ENCODE assay signal across 15 mouse cellular contexts in genomic region chr3:118472215-118472799, GRCm38 (mm10).
"Had no signal": no experiment of that assay in that cellular context is flagged by ENCODE, and none has a peak within 500 bp of the region (broad histone marks: within the 10 kb centered on the region; RNA-seq: fewer than 3 reads in every experiment).

No protein-coding gene starts in this region.

- H3K27ac ChIP-seq: left cerebral cortex, adult 2 months; limb, embryonic 15.5 days; liver, embryonic 13.5 days; lung, embryonic 15.5 days; macrophage; midbrain, embryonic 10.5 days; stomach, embryonic 15.5 days had no signal

- ATAC-seq: intestine, postnatal 0 days; liver, postnatal 0 days; midbrain, embryonic 16.5 days had no signal

- H3K9ac ChIP-seq: limb, embryonic 15.5 days; liver, embryonic 13.5 days; liver, postnatal 0 days; lung, embryonic 15.5 days; stomach, embryonic 15.5 days had no signal

- DNase-seq: kidney, adult 8-10 months; kidney, postnatal 25 days; liver, embryonic 13.5 days; liver, postnatal 0 days; lung, postnatal 14 days; right cerebral cortex, postnatal 14 days; thymus, postnatal 36 days had no signal

- H3K4me3 ChIP-seq: left cerebral cortex, adult 2 months; limb, embryonic 15.5 days; liver, embryonic 13.5 days; lung, embryonic 15.5 days; midbrain, embryonic 10.5 days; stomach, embryonic 15.5 days had no signal

- H3K27me3 ChIP-seq: limb, embryonic 15.5 days; liver, embryonic 13.5 days; lung, embryonic 15.5 days; stomach, embryonic 15.5 days had no signal

- H3K4me1 ChIP-seq: limb, embryonic 15.5 days; liver, embryonic 13.5 days; lung, embryonic 15.5 days; stomach, embryonic 15.5 days had no signal

- H3K36me3 ChIP-seq: limb, embryonic 15.5 days; liver, embryonic 13.5 days; lung, embryonic 15.5 days; midbrain, embryonic 10.5 days; stomach, embryonic 15.5 days had no signal

- H3K4me2 ChIP-seq: limb, embryonic 15.5 days; liver, embryonic 13.5 days; lung, embryonic 15.5 days; stomach, embryonic 15.5 days had no signal

- H3K9me3 ChIP-seq: limb, embryonic 15.5 days; liver, embryonic 13.5 days; lung, embryonic 15.5 days; midbrain, embryonic 10.5 days; stomach, embryonic 15.5 days had no signal
